Mouse (Mus musculus) neural tube, embryonic 15.5 days (tissue): ENCODE results near the gene Rps19bp1. TPM values are rescaled to one million over a fixed set of nuclear protein-coding genes. Genes with fewer than 3 reads are reported as not detected.

Experiments used
- ATAC-seq: fragments of 200-750 bp; cut with Nextera tagmentation; 2 replicates; pipeline ENCODE4 v1.8.0; 2017; ENCODE audit warnings: mild to moderate bottlenecking, moderate TSS enrichment, moderate library complexity; ENCODE audit not compliant: low FRiP score
- H3K27ac ChIP-seq: fragments of 300-500 bp; sonication (generic); replicated peaks from 2 replicates; pipeline ENCODE4 v1.5.1; 2015; ENCODE audit warnings: mild to moderate bottlenecking, inconsistent platforms
- H3K27me3 ChIP-seq: fragments of 300-500 bp; sonication (generic); replicated peaks from 2 replicates; pipeline ENCODE4 v1.6.1; 2015; ENCODE audit warnings: inconsistent platforms
- H3K36me3 ChIP-seq: fragments of 300-500 bp; sonication (generic); 2 replicates; pipeline ENCODE4 v1.6.1; 2015; ENCODE audit warnings: inconsistent platforms
- H3K4me1 ChIP-seq: fragments of 300-500 bp; sonication (generic); 2 replicates; pipeline ENCODE4 v1.6.1; 2015; ENCODE audit warnings: inconsistent platforms
- H3K4me2 ChIP-seq: fragments of 300-500 bp; sonication (generic); 2 replicates; pipeline ENCODE4 v1.6.1; 2015; ENCODE audit warnings: inconsistent platforms, mild to moderate bottlenecking, moderate library complexity
- H3K4me3 ChIP-seq: fragments of 300-500 bp; sonication (generic); replicated peaks from 2 replicates; pipeline ENCODE4 v1.5.1; 2015; ENCODE audit warnings: mild to moderate bottlenecking, inconsistent platforms
- H3K9ac ChIP-seq: fragments of 300-500 bp; sonication (generic); replicated peaks from 2 replicates; pipeline ENCODE4 v1.6.1; 2015; ENCODE audit warnings: mild to moderate bottlenecking, inconsistent platforms
- H3K9me3 ChIP-seq: fragments of 300-500 bp; sonication (generic); replicated peaks from 2 replicates; pipeline ENCODE4 v1.6.1; 2016; ENCODE audit warnings: inconsistent platforms
- WGBS: fragments of 180-500 bp; shearing (Covaris S2); methylation state at CpG from one replicate; pipeline ENCODE4 v1.1.7; 2015; ENCODE audit warnings: mixed read lengths; 5-methylcytosine and 5-hydroxymethylcytosine counted together
- polyA plus RNA-seq: library from polyadenylated mRNA; unstranded; fragments of >200 nt; fragmentation: Nextera tagmentation; extraction: Ambion mirVana; gene quantifications from 2 replicates; pipeline ENCODE4 v1.2.1, GENCODE M21; 2015

The Rps19bp1 gene
- polyA plus RNA-seq, 1 experiment from 2014 or later = 83.9 TPM

DNA sequence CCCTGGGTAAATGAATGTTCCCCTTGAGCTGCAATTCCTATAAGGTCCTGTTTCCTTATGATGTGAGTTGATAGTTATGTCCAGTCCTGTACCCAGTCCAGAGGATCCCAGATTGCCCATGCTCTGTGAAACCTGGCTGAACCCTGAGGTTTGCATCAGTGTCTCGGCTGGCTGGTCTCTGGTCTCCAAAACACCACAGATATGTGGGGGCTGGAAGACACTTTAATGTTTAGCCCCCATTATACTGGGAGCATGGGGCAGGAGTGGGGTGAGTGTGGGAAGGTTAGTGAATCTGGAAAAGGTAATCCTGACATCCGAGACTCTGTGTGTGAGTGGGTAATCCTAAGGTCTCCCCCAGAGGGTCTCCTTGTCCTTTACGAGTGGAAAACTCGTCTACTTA, 31.1 kb downstream of the Rps19bp1 start:
- Histone ChIP-seq H3K4me3 (no peak overlapping the region), H3K27me3 (no peaks in the 10 kb centered on the region), H3K9me3 (no peaks in the 10 kb centered on the region), H3K4me1 (peaks cover 33% of the 10 kb centered on the region), H3K27ac (peak overlapping the region; percentile 88), H3K36me3 (peaks cover 22% of the 10 kb centered on the region), H3K9ac (peak overlapping the region; percentile 26; the same call in 1 of the 2 replicates), H3K4me2 (peak overlapping the region; percentile 67)
- 54% methylated on average over 4 of the region's 4 CpGs for WGBS
- peak; percentile 6; the same call in 1 of the 2 replicates for ATAC-seq

DNA sequence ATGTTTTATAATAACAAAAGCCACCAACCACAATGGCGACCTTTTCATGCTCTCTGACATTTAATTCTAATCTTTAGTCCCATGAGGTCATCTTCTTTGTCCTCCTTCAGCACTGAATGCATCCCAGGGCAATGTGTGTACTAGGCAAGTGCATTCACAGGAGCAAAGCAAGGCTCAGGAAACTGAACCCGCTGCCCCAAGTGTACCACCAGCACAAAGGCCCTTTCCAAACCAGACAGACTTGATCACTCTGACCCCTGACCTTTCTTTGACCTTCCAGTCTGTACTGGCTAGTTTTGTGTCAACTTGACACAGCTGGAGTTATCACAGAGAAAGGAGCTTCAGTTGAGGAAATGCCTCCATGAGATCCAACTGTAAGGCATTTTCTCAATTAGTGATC, 31.8 kb downstream of the Rps19bp1 start:
- ATAC-seq = no peak
- Histone ChIP-seq H3K4me1 (peaks cover 33% of the 10 kb centered on the region), H3K27me3 (no peaks in the 10 kb centered on the region), H3K9ac (no peak overlapping the region), H3K36me3 (peaks cover 17% of the 10 kb centered on the region), H3K27ac (no peak overlapping the region), H3K9me3 (no peaks in the 10 kb centered on the region), H3K4me3 (no peak overlapping the region), H3K4me2 (no peak overlapping the region)
- 37% methylated on average over 2 of the region's 2 CpGs for WGBS

GRCm38 (mm10) chr15:80228071-80228800, 35.9 kb downstream of the Rps19bp1 start:
- Histone ChIP-seq H3K36me3 (no peaks in the 10 kb centered on the region), H3K27me3 (no peaks in the 10 kb centered on the region), H3K27ac (no peak overlapping the region), H3K9ac (no peak overlapping the region), H3K4me3 (no peak overlapping the region), H3K4me1 (peaks cover 4% of the 10 kb centered on the region), H3K9me3 (no peaks in the 10 kb centered on the region), H3K4me2 (no peak overlapping the region)
- 60% methylated on average over 17 of the region's 17 CpGs for WGBS
- ATAC-seq = no peak

DNA sequence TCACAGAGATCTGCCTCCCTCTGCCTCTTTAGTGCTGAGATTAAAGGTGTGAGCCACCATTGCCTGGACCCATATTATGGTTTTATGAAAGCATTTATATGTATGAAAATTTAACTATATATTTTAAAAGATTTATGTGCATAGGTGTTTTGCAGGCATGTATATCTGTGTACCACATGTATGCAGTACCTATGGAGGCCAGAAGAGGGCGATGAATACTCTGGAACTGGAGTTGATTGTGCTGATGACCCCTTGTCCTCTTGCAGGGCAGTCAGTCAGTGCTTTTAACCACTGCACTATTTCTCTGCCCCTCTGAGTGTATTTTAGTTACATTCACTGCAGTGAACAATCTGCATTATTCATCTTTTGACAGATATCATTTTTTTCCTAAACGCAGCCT, 38.3 kb downstream of the Rps19bp1 start:
- ATAC-seq = no peak

GRCm38 (mm10) chr15:80225208-80225607, 38.9 kb downstream of the Rps19bp1 start:
- peak; percentile 47; the same call in 1 of the 2 replicates for ATAC-seq
- Histone ChIP-seq H3K36me3 (no peaks in the 10 kb centered on the region), H3K27me3 (no peaks in the 10 kb centered on the region), H3K4me3 (no peak overlapping the region), H3K4me1 (0 out of 2 replicates have a peak, but pooled peaks cover 3% of the 10 kb centered on the region), H3K9ac (no peak overlapping the region), H3K27ac (no peak overlapping the region), H3K4me2 (no peak overlapping the region), H3K9me3 (no peaks in the 10 kb centered on the region)
- WGBS = 33% methylated on average over 9 of the region's 9 CpGs

More for the DNA sequence above, 38.3 kb downstream of the Rps19bp1 start:
- Histone ChIP-seq H3K27ac (no peak overlapping the region), H3K9me3 (no peaks in the 10 kb centered on the region), H3K4me3 (no peak overlapping the region), H3K27me3 (no peaks in the 10 kb centered on the region), H3K4me1 (0 out of 2 replicates have a peak, but pooled peaks cover 3% of the 10 kb centered on the region), H3K4me2 (no peak overlapping the region), H3K36me3 (no peaks in the 10 kb centered on the region), H3K9ac (no peak overlapping the region)
- 51% methylated on average over 2 of the region's 2 CpGs for WGBS

- no peak overlapping the region for H3K4me2 ChIP-seq
- no peaks in the 10 kb centered on the region for H3K36me3 ChIP-seq
- H3K4me3 ChIP-seq = no peak overlapping the region
- no peak overlapping the region for H3K9ac ChIP-seq
- no peak for ATAC-seq
- 89% methylated on average over 7 of the region's 7 CpGs for whole genome bisulfite sequencing
- no peaks in the 10 kb centered on the region for H3K27me3 ChIP-seq
- H3K4me1 ChIP-seq = 0 out of 2 replicates have a peak, but pooled peaks cover 8% of the 10 kb centered on the region
- no peaks in the 10 kb centered on the region for H3K9me3 ChIP-seq
- no peak overlapping the region for H3K27ac ChIP-seq
These were observed 40.4 kb downstream of the Rps19bp1 start for GRCm38 (mm10) chr15:80223751-80224150.

GRCm38 (mm10) chr15:80221031-80221430, 43.1 kb downstream of the Rps19bp1 start:
- Histone ChIP-seq H3K27me3 (no peaks in the 10 kb centered on the region), H3K4me2 (no peak overlapping the region), H3K27ac (no peak overlapping the region), H3K9ac (no peak overlapping the region), H3K4me3 (no peak overlapping the region), H3K9me3 (no peaks in the 10 kb centered on the region), H3K36me3 (no peaks in the 10 kb centered on the region), H3K4me1 (0 out of 2 replicates have a peak, but pooled peaks cover 5% of the 10 kb centered on the region)
- 70% methylated on average over 8 of the region's 8 CpGs for WGBS
- ATAC-seq = no peak

GRCm38 (mm10) chr15:80219705-80220657, 44.1 kb downstream of the Rps19bp1 start:
- Histone ChIP-seq H3K9me3 (no peaks in the 10 kb centered on the region), H3K4me2 (no peak overlapping the region), H3K4me3 (no peak overlapping the region), H3K27ac (0 out of 2 replicates have a peak overlapping the region, but pooled peaks have one; percentile 29), H3K36me3 (no peaks in the 10 kb centered on the region), H3K9ac (no peak overlapping the region), H3K27me3 (no peaks in the 10 kb centered on the region), H3K4me1 (0 out of 2 replicates have a peak, but pooled peaks cover 5% of the 10 kb centered on the region)
- ATAC-seq = no peak
- 69% methylated on average over 4 of the region's 4 CpGs for WGBS

DNA sequence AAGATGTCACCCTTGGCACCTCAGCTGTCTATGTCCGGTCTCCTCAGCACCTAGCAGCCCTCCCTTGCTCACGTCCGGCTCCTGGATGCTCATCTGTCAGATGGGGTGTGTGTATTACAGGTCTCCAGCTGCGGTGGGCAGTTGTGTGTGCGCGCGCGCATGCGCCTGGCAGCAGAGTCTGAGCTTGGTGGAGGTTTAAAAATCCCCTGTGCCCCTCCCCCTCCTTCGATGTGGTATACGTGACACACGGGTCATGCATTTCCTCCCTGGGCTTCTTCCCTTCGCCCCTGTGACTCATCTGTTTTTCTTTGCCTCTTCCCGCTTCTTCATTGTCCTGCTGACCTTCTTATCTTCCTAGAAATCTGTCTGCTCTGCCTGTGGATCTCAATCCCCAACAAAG, 44.9 kb downstream of the Rps19bp1 start:
- H3K9me3 ChIP-seq = no peaks in the 10 kb centered on the region
- no peaks in the 10 kb centered on the region for H3K27me3 ChIP-seq
- H3K27ac ChIP-seq = 0 out of 2 replicates have a peak overlapping the region, but pooled peaks have one; percentile 29
- no peak overlapping the region for H3K4me3 ChIP-seq
- H3K4me1 ChIP-seq = 0 out of 2 replicates have a peak, but pooled peaks cover 5% of the 10 kb centered on the region
- H3K9ac ChIP-seq = no peak overlapping the region
- H3K4me2 ChIP-seq = 0 out of 2 replicates have a peak overlapping the region, but pooled peaks have one; percentile 11
- 66% methylated on average over 14 of the region's 14 CpGs for WGBS
- H3K36me3 ChIP-seq = peaks cover 5% of the 10 kb centered on the region; the same call in 1 of the 2 replicates
- ATAC-seq = no peak

DNA sequence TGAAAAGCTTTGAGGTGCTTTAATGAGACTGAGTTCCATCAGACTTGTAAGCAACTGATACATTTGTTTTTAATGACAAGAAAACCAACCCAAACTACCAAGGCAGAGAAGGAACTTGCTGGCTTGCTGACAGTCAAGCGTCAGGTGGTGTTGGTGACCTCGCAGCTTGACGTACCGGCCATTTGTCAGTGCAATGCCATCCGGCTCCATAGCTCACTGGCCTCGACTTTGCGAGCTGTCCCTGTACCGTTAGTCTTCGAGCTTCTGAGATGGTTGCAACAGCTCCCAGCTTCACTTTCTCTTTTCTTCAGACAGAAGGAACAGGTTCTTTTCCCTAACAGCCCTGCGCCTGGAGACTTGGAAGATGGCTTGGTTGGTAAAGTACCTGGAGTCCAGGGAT, 46.6 kb downstream of the Rps19bp1 start:
- ATAC-seq = no peak
- H3K4me2 ChIP-seq = no peak overlapping the region
- no peak overlapping the region for H3K27ac ChIP-seq
- H3K36me3 ChIP-seq = peaks cover 19% of the 10 kb centered on the region
- WGBS = 90% methylated on average over 10 of the region's 10 CpGs
- H3K27me3 ChIP-seq = no peaks in the 10 kb centered on the region
- H3K9me3 ChIP-seq = no peaks in the 10 kb centered on the region
- 0 out of 2 replicates have a peak, but pooled peaks cover 5% of the 10 kb centered on the region for H3K4me1 ChIP-seq
- no peak overlapping the region for H3K4me3 ChIP-seq
- H3K9ac ChIP-seq = no peak overlapping the region

DNA sequence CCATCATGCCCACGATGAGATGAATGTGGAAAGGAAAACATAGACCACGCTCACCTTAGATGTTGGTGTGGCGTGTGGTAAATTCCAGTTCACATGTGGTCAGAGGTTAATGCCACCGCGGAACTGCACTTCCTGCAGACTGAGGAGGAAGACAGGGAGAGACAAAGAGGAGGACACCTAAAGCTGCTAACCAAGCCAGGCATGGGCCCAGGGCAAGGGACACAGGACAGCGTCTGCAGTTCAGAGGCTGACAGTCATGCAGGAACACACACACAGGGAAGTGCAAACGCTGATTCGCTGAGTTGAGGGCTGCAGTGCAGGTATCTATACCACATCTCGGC, 47.7 kb downstream of the Rps19bp1 start:
- H3K9ac ChIP-seq = no peak overlapping the region
- H3K9me3 ChIP-seq = no peaks in the 10 kb centered on the region
- H3K4me2 ChIP-seq = no peak overlapping the region
- 0 out of 2 replicates have a peak, but pooled peaks cover 5% of the 10 kb centered on the region for H3K4me1 ChIP-seq
- 67% methylated on average over 9 of the region's 9 CpGs for WGBS
- peaks cover 29% of the 10 kb centered on the region for H3K36me3 ChIP-seq
- H3K27ac ChIP-seq = no peak overlapping the region
- no peak overlapping the region for H3K4me3 ChIP-seq
- no peaks in the 10 kb centered on the region for H3K27me3 ChIP-seq
- ATAC-seq = no peak
